Mouse (Mus musculus): ENCODE measurements around the gene Elovl5.

Gene Elovl5

DNA sequence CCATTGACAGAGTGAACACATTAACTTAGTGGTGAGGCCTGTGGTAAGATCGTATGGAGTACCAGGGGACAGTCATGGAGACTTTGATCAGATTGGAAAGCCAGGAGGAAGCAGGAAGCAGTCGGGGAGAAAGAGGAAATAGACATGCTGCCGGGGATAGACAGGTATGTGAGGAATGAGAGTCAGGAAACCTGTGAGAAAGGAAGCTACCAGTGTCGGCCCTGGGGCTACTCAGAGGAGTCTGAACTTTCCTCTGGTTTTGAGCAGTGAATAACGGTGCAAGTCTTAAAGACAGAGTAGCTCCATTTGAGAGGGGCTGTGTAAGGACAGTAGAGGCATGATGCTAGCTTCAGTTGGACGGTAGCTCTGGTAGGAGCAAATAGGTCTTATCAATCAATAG is 10.3 kb downstream of the Elovl5 start:
- in situ Hi-C loops (cut with MboI, MseI) = no loop called here

DNA sequence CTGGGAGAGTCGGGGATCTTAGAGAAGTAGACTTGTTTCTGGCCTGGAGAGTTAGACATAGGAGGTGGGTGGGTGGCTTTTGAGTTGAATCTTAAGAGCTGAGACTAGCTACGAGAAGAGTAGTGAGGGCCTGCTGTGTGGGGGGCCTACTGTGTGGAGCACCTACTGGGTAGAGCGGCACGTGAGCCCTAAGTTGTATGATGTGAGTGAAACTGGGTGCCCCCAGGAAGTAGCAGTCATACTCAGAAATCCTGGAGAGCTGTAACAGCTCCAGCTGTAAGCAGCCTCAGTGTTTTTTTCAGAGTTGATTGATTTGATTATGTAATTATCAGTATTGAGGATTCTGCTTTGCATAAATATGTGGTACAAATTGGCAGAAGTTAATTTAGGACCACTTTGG is 11.6 kb downstream of the Elovl5 start:
- in situ Hi-C loops (cut with MboI, MseI) = no loop called here

DNA sequence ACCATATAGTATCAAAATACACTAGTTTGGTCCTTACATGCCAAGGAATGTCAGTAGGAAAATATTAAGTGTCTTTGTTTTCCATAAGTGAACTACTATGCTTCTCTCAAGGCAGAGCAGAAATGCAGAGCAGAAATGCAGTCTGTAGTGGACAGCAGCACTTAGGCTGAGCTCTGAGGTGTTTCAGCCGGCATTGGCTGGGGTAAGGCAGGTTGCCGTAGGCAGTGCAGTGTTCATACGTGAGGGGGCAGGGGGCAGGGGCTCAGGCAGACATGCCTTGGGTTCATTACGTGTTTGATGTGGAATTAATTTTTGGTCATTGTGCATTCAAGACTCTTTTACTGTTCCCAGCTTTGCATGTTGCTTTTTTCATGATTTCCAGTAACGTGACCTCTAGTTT is 12.1 kb downstream of the Elovl5 start:
- in situ Hi-C loops (cut with MboI, MseI) = no loop called here

DNA sequence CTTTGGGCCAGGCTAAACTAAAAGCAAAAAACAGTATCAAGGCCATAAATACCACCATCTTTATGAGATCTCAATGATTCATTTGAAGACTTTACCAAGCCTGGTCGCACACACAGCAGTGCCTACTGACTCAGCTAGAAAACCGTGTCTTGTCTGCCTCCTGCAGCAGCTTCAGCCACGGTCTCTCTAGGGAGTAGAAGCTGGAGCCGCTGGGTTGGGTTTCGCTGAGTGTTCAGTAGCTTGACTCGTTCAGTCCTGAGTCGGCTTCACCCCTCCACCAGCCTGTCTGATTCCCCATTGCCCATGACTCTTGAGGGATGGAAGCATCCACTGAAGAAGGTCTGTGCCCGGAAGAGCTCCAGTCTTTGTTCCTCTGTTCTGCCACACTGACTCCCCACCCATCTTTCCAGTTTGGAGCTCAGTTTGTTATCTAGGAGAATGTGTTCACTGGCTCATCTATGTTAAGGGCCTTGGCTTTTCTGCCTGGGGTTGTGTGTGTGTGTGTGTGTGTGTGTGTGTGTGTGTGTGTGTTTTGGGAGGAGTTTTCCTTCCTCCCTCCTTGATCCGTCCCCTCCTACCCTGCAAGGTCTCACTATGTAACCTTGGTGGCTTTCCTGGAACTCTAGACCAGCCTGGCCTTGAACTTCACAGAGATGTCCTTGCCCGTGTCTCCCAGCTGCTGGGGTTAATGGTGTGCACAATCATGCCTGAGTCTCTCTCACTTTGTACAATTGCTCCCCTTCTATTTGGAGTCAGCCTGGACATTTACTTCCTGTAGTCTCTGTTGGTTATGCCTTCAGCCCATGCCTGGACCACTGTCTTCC is 13.1 kb downstream of the Elovl5 start:
- in situ Hi-C loops (cut with MboI, MseI) = no loop called here

DNA sequence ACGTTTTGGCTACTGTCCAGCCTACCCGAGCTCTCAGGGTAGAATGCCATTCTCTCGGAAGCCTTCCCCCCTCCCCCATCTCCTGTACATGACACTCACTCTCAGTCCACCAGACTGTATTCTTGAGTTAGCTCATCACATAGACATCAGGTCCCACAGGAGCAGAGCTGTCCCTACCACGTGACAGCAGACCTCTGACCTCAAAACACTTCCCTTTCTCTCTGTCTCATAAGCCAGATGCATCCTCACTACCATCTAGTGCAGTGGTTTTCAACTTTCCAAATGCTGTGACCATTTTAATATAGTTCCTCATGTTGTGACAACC is 13.7 kb downstream of the Elovl5 start:
- in situ Hi-C loops (cut with MboI, MseI) = no loop called here

DNA sequence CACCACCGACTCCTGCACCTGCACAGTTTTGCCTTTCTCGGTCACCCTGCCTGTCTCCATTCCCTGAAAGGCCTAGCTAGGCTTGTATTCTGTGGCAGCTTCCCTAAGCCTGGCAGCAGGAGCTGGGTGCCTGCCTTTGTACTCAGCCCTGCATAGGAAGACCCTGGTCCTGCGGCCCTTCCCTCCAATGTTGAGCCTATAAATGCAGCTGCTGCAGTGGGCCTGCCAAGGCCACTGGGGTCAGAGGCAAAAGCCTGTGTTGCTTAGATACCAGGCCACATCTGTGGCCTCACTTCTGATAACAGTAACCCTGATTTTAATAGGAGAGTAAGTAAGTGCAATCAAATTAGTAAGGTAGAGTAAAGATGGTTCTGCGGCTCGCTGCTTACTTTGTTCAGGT is 14.6 kb downstream of the Elovl5 start:
- in situ Hi-C loops (cut with MboI, MseI) = no loop called here

DNA sequence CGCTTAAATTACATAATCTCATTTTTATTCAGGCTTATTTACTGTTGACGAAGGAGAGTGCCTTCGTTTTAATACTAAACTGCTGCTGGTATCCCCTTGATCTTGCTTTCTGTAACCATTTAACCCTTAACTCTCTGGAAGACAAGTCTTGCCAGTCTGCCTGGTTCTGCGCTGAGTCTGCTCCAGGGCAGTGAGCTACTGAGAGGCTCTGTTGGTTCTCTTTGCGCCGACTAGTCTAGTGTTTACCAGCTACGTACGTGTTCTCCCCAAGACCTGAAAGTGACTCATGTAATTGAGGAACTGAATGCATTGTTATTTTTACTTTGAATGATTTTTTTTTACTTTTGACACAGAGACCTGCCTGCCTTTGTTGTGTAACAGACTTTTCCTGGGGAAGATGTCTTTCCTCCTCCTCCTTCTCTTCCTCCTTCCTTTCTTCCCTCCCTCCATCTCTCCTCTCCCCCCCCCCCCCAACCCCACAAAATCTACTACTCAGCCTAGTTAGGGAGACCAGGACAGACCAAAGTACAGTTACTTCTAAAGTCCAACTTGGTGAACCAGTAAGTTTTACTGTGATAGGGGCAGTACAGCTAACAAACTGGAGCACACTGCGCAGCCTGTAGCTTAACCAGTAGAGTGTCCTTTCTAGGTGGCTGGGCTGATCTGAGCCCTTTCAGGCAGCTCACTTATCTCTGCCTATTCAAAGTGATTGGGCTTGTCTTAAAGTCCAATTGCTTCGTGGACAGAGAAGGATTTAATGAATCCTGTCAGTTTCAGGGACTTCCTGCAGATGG is 18.9 kb downstream of the Elovl5 start:
- in situ Hi-C loops (cut with MboI, MseI) = no loop called here

DNA sequence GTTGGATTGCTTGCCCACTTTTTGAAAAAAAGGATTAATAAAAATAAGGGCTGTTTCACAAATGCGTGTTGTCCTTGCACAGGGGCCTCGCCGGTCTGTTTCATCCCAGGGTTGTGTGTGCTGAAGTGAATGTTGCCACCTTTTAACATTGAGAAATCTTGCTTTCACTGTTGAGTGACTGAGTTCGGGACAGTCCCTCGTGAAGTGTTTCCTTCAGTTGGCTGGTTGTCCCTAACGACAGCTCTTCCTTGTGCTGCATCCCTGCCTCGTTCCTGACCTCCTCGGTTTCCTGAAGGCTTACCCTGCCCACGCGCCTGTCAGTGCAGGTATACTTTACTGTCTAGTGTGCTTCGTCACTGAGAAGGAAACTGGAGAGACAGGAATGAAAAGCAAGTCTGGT is 20.7 kb downstream of the Elovl5 start:
- in situ Hi-C loops (cut with MboI, MseI) = no loop called here

DNA sequence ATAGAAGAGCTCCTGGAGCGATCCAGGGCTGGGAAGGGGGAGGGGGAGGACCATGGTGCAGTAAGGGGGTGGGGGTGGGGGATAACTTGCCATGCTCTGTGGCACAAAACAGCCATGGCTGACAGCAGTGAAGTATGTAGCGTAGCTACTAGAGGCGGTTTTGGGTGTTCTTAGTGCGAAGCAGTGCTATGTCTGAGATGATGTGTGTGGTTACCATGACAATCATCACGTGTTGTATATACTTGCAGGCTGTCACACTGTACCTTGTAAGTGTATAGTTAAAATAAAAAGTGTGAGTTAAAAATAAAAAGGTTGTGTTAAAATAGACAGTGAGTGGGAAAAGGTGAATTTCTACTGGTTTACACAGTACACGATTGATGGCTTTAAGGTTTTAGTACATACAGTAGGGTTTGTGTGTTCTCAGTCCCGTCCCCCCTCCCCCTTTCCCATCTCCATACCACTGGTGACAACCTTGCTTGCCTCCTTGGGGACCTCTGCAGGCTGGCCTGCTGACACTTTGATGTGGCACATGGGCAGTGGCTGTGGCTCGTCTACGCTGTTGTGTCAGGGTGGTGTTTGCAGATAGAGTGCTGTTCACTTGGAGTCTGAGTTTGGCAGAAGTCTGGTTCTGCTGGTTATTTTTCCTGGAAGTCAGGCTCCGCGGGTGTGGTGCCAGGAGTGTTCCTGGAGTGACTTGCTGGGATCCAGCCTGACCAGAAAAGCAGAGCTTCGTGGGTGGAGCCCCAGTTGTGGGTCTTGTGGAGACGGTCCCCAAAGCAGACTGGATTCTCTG is 21.8 kb downstream of the Elovl5 start:
- in situ Hi-C loops (cut with MboI, MseI) = no loop called here

DNA sequence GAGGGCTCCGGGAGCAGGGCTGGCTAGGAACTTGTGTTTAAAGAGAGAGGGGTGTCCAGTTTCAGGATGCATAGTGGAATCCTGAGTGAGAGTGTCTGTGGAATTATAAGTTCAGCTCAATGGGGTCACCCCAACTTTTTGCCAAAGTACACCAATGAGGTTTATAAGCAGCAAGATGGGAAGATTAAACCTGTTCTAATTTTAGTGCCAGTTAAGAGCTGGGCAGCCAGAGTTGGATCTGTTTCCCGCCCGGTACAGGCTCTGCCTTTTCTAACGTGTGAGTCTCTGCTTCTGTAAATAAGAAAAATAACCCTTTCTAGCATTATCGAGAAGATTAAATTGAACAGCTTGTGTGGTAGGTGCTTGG is 22.4 kb downstream of the Elovl5 start:
- in situ Hi-C loops (cut with MboI, MseI) = no loop called here

DNA sequence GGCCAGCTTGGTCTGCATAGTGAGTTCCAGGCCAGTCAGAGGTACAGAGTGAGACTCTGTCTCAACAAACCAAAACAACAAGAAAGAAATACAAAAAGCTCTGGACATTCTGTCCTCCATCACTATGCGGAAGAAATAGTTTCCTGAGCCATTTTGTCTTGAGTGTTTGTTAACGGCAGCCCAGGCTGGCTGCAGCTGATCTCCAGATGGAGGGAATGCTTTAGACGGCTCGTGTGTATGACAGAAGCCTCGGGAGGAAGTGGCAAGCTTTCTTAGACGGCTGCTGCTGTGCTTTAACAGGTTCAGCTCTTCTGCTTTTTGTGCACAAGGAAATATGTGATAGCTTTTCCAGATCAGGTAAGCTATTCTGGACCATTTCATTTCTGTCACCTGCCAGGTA is 23.9 kb downstream of the Elovl5 start:
- in situ Hi-C loops (cut with MboI, MseI) = loop anchor here in 1 of 2 experiments (10.0 kb wide), 1 partner anchor 1006 kb away; no protein-coding TSS in a partner anchor

DNA sequence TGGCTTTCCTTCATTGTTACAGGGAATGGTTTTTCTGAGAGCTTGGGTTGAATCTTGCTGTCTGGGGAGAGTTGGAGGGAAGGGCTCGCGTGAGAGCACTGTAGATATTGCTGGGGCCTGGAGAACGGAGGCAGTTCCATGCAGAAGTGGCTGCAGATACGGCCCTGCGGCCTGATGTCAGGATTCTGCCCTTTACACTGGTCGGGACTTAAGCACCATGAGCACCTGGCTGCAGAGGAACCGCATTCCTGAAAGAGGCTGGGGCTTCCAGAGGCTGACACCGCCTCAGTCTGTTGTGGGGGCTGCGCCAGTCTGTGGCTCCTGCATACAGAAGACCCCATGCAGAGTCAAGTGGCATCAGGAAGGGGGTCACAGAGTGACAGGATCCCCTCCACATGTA is 24.7 kb downstream of the Elovl5 start:
- in situ Hi-C loops (cut with MboI, MseI) = loop anchor here in 1 of 2 experiments (10.0 kb wide), 1 partner anchor 1007 kb away; no protein-coding TSS in a partner anchor

DNA sequence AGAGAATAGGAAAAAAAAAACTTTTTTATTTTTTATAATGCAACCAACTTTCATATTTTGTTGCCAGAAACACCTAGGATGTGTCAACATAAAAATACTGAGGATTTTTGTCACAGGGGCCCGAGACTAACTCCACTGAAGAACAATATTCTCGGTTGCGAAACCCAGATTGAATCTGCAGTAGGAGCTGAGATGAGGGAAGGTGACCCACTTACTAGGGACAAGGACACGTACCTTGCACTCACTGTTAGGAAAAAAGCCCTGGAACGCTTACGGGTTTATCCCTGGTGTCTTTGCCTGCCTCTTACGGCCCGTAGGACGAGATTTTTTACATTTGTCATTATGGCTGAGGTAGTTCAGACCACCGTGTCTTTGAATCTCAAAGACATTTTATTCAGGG is 25.2 kb downstream of the Elovl5 start:
- in situ Hi-C loops (cut with MboI, MseI) = loop anchor here in 1 of 2 experiments (10.0 kb wide), 1 partner anchor 1008 kb away; no protein-coding TSS in a partner anchor

DNA sequence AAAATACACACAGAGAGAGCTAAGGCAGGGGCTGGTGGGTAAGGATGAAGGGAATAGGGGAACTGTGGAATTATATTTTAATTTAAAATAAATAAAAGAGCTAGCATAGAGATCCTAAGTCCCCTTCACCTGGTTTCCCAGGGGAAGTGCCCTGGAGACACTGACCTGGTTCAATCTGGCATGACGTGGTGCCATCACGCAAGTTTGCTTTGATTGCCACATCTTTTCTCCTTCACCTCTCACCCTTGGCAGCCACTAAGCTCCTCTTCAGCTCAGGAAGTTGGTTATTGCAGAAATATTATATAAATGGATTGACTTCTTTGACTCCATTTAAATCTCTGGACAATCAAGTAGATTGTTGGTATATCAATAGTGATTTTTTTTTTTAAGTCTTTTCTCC is 26.2 kb downstream of the Elovl5 start:
- in situ Hi-C loops (cut with MboI, MseI) = loop anchor here in 1 of 2 experiments (10.0 kb wide), 1 partner anchor 1009 kb away; no protein-coding TSS in a partner anchor

DNA sequence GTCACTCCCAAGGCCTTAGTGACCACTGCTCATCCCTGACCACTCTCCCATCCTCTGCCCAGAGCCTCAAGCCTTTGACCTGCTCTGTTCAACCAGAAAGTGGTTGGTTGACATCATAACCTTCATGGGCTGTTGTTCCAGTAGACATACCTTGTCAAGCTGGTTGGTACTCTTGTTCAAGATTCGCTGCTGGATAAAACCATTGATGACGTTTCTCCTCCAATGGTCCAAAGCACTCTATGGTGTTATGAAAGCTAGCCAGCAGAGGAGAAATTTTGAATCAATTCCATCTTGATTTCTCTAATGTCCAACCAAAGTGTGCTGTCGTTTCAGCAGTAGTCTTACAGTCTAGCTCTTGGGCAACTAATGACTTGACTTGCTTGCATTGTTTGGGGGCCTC is 27.0 kb downstream of the Elovl5 start:
- in situ Hi-C loops (cut with MboI, MseI) = loop anchor here in 1 of 2 experiments (10.0 kb wide), 1 partner anchor 1009 kb away; no protein-coding TSS in a partner anchor

DNA sequence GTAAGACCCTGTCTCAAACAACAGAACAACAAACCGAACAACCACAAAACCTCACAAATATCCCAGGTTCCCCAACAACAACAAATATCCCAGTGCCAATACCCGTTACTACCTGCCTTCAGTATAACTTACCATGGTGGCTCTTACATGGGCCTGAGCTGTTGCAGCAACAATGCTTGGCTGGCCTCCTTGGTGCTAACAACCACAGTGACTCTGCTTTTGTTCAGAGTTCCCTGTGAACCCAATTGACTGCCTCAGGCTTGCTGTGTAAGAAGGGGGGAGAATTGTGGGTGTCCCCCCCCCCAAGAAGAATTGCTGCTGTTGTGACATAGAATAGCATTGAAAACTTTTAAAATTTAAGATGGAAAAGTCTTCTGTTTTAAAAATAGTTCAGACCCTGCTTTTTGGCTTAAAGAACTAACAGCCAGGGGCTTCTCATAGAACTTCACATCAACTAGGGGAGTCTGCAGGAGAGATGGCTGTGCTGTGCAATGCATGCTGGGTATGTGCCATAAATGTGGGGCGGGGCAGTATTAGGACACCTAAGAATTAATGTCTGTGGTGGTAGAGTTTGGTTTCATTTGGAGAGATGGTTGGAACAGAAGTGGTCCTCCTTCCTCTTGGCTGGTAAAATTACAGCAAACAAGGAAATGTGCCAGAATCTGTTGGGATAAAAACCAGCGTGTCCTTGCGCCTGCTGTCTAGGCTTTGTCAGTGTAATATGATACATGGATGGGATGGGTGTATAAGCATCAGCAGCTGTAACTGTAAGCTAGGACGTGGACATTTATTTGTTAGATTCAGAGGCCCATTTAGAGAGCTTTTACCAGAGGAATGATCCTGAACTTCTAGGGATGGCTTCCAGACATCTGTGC is 28.9 kb downstream of the Elovl5 start:
- in situ Hi-C loops (cut with MboI, MseI) = loop anchor here in 1 of 2 experiments (10.0 kb wide), 1 partner anchor 1011 kb away; no protein-coding TSS in a partner anchor

DNA sequence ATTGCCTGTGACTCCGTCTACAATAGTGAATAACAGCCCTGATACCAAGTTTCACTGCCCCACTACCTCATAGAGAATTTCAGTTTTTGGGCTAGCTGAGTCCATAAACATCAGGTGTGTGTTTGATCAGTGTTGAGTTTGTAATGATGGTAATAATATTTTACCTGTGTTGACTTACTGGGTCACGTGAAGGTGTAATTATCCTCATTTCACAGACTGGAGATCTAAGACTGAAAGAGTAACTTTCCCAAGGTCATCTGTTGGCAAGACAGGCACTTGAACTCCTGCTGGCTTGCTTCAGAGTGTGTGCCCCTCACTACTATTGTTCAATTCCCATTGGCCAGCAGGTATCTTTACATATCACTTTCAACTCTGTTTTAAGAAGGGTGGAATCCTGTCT is 31.1 kb downstream of the Elovl5 start:
- in situ Hi-C loops (cut with MboI, MseI) = loop anchor here in 1 of 2 experiments (10.0 kb wide), 1 partner anchor 1013 kb away; no protein-coding TSS in a partner anchor

DNA sequence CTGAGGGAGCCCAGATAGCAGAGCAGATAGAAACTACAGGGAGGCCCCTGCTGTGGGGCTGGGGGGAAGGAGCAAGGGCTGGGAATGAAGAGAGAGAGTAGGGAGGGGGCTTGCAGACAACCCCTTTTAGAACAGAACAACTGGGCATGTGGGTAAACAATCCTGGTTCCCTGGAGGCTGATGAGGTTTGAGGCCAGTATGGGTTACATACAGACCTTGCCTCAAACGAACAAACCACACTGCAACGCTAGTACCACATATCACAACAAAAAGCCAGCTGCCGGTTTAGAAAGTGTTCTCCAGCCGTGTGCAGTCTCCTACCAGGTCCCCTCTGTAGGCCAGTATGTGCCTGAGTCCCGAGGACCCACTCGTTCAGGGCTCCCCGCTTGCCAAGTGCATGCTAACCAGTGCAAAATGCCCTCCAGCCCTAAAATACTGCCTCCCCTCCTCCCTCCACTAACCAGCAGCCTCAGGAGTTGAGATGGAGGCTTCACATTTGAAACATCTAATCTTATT is 32.6 kb downstream of the Elovl5 start:
- in situ Hi-C loops (cut with MboI, MseI) = loop anchor here in 1 of 2 experiments (10.0 kb wide), 2 partner anchors 655 to 1015 kb away; no protein-coding TSS in a partner anchor

DNA sequence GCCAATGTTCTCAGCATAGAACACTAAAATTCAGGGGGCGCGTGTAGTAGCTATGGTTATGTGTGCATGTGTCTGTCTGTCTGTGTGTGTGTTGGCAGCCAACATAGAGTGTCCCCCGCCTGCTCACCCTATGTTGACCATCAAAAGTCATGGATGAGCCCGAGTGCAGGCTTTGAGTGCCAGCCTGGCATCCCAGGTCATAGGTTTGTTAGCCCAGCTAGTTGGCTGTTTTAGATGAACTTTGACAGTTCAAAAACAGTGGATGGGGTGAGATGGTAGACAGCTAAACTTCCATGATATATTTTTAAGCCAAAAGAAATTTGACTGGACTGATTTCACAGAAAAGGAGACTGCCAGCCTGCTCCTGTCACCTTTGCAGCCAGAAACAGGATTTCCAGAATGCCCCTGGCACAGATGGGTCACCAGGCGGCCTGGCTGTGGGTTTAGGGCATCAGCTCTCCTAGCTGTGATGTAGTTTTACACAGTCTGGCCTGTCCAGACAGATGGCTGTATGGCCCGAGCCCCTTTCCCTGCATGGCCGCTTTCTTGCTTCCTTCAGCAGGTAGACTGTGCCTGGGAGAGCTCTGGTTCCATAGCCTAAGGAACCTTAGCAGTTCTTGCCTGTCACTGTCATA is 33.8 kb downstream of the Elovl5 start:
- in situ Hi-C loops (cut with MboI, MseI) = loop anchor here in 1 of 2 experiments (10.0 kb wide), 1 partner anchor 656 kb away; no protein-coding TSS in a partner anchor

DNA sequence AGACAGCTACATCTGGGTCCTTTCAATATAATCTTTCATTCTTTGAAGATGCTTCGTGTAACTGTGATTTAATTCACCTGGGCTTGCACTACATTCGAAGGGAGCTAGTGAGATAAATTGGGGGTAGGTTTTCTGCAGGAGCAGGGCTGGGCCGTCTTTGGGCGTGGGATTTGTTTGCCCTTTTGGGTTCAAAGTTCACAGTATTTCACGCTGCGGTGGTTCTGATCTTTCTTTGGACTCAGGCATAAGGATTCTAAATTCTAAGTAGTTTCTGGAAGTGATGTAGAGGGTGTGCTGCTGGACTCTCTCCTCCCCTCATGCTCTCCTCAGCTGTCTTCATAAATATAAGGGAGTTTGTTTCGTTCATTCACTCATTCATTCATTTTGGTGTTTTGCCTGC is 34.8 kb downstream of the Elovl5 start:
- in situ Hi-C loops (cut with MboI, MseI) = loop anchor here in 1 of 2 experiments (10.0 kb wide), 1 partner anchor 657 kb away; no protein-coding TSS in a partner anchor

All from T-helper 17 cell (primary cell).